Mouse (Mus musculus): ENCODE measurements around the gene Fkbpl.

DNA sequence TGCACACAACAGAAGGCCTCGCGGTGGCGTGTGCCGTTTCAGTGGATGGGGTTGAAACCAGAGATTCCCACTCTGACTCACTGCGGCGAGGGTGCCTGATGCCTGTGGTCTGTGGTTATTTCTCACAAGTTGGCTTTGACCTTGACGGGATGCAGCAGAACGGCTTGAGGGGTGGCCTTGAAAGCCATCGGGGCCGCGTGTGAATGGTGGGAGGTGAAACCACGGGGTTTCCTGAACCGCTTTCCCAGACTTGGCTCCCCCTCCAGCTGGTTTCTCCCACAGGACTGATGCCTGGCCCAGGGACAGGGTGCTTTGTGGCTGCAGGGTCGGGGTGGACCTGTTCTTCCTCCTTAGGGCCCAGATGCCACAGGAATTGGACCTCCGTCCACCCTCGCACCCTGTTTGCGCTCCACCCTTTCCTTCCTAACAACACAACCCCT, 36.6 kb downstream of the Fkbpl start:
- TF ChIP-seq CTCF (IDR thresholded peaks at IDR 0.05; ENCODE audit: low read depth) (no peak), EP300 (IDR thresholded peaks at IDR 0.05; ENCODE audit: low read depth) (no peak)
